Mouse (Mus musculus): ENCODE data around the gene P2rx5.

P2rx5 gene

GRCm38 (mm10) chr11:73220651-73221050 is 60.4 kb downstream of the P2rx5 start:
- DNase-seq (ENCODE audit: inconsistent age in 2 of 2, low spot score in 1 of 2) = no peak
